Mouse (Mus musculus): ENCODE measurements around the gene Olfr850. TPM values are rescaled to one million over a fixed set of nuclear protein-coding genes. Genes with fewer than 3 reads are reported as not detected.

The Olfr850 gene
- polyA plus RNA-seq (2015; fragmentation: Illumina TruSeq; extraction: RNeasy Lipid Tissue Mini Kit (QIAGEN cat#74804); ENCODE audit: low read depth, low replicate concordance), result not detected

DNA sequence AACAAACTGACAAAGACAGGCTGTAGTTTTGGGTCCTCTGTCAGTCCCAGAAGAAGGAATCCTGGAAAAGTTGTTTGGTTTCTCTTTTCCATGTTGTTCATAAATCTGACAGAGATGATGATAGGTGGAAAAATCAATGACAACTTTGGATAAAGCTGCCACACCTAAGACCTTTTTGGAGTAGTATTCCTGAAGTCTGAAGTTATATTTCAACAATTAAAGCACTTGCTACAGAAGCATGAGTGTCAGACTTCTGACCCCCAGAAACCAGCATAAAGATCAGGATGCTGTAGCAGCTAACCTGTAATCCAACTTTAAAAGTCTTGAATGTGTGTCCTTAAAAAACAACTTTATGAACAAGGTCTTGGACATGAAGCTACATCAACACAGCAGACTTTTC, at the start of gene Olfr850:
Olfr850 (minus strand) TSS at position 101 of the 400 bp plus-strand sequence.

DNA sequence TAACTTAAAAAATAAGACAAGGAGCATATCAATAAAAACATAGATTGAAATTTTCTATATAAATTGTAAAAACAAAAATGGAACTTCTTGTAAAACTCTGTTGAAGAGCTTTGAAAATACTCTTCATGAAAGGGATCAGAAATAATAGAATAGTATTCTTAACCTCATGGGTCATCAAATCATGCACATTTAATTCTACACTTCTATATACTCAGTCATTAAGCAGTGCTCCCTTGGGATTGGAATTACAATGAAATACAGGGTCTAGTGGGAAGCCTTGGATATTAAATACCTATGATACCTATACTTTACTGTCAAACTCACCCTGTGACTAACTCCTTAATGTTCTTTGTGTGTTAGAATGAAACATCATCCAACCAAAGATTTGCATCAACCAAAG, 14.9 kb upstream of the Olfr850 start, which contains the start of gene Olfr851:
Olfr851 (plus strand) TSS at position 301 of the 400 bp plus-strand sequence.

DNA sequence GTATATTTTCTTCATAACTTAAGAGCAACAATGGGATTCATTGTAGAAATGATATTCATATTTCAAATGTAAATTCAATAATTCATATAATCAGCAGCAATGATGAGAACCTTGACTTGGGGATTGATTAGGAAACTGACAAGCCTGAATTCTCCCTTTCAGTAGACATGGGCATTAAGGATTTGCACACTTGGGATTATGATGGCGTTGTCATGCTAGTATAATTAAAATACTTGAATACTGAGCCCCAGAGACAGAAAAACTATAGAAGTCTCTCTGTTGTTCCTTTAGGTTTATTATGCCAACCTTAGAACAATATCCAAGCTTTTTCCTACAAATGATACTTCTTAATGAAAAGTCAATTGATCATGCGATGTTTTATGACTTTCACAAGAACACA, 38.1 kb downstream of the Olfr850 start, which contains the start of gene Olfr849:
Olfr849 (plus strand) TSS at position 301 of the 400 bp plus-strand sequence.

Other genes starting within 250 kb of the Olfr850 start
- not detected for gene Olfr843, start 226.3 kb downstream of the Olfr850 start, polyA plus RNA-seq (2015; fragmentation: Illumina TruSeq; extraction: RNeasy Lipid Tissue Mini Kit (QIAGEN cat#74804); ENCODE audit: low read depth, low replicate concordance)
- not detected for gene Olfr844, start 161.9 kb downstream of the Olfr850 start, polyA plus RNA-seq (2015; fragmentation: Illumina TruSeq; extraction: RNeasy Lipid Tissue Mini Kit (QIAGEN cat#74804); ENCODE audit: low read depth, low replicate concordance)
- gene Olfr845, start 141.8 kb downstream of the Olfr850 start, polyA plus RNA-seq (2015; fragmentation: Illumina TruSeq; extraction: RNeasy Lipid Tissue Mini Kit (QIAGEN cat#74804); ENCODE audit: low read depth, low replicate concordance), result not detected
- gene Olfr846, start 114.2 kb downstream of the Olfr850 start, polyA plus RNA-seq (2015; fragmentation: Illumina TruSeq; extraction: RNeasy Lipid Tissue Mini Kit (QIAGEN cat#74804); ENCODE audit: low read depth, low replicate concordance), result not detected
- not detected for gene Olfr847, start 99.6 kb downstream of the Olfr850 start, polyA plus RNA-seq (2015; fragmentation: Illumina TruSeq; extraction: RNeasy Lipid Tissue Mini Kit (QIAGEN cat#74804); ENCODE audit: low read depth, low replicate concordance)
- not detected for gene Olfr849, start 38.0 kb downstream of the Olfr850 start, polyA plus RNA-seq (2015; fragmentation: Illumina TruSeq; extraction: RNeasy Lipid Tissue Mini Kit (QIAGEN cat#74804); ENCODE audit: low read depth, low replicate concordance)
- gene Olfr851, start 15.0 kb upstream of the Olfr850 start, polyA plus RNA-seq (2015; fragmentation: Illumina TruSeq; extraction: RNeasy Lipid Tissue Mini Kit (QIAGEN cat#74804); ENCODE audit: low read depth, low replicate concordance), result not detected
- gene Olfr853, start 62.8 kb upstream of the Olfr850 start, polyA plus RNA-seq (2015; fragmentation: Illumina TruSeq; extraction: RNeasy Lipid Tissue Mini Kit (QIAGEN cat#74804); ENCODE audit: low read depth, low replicate concordance), result not detected
- not detected for gene Olfr854, start 89.1 kb upstream of the Olfr850 start, polyA plus RNA-seq (2015; fragmentation: Illumina TruSeq; extraction: RNeasy Lipid Tissue Mini Kit (QIAGEN cat#74804); ENCODE audit: low read depth, low replicate concordance)
- gene Olfr855, start 104.4 kb upstream of the Olfr850 start, polyA plus RNA-seq (2015; fragmentation: Illumina TruSeq; extraction: RNeasy Lipid Tissue Mini Kit (QIAGEN cat#74804); ENCODE audit: low read depth, low replicate concordance), result not detected
- 23.6 TPM for gene Zfp317, start 143.9 kb upstream of the Olfr850 start, polyA plus RNA-seq (2015; fragmentation: Illumina TruSeq; extraction: RNeasy Lipid Tissue Mini Kit (QIAGEN cat#74804); ENCODE audit: low read depth, low replicate concordance)
- not detected for gene Olfr857, start 231.2 kb upstream of the Olfr850 start, polyA plus RNA-seq (2015; fragmentation: Illumina TruSeq; extraction: RNeasy Lipid Tissue Mini Kit (QIAGEN cat#74804); ENCODE audit: low read depth, low replicate concordance)

All from brain, adult 10 weeks (tissue).